Mouse (Mus musculus) heart, adult 2 months (tissue): ENCODE measurements around the gene Snrnp48. TPM values are rescaled to one million over a fixed set of nuclear protein-coding genes. Genes with fewer than 3 reads are reported as not detected.

Source experiments
- DNase-seq, 2 experiments: peaks; one replicate each; pipeline ENCODE4 v3.0.0; 2021
- H3K27ac ChIP-seq: fragments of 200-600 bp; 2 replicates; pipeline ENCODE4 v1.8.1; 2022
- H3K27me3 ChIP-seq: fragments of 200-500 bp; 2 replicates; pipeline ENCODE4 v1.6.1; 2012; ENCODE audit warnings: mild to moderate bottlenecking, low read length, inconsistent platforms, mixed read lengths; ENCODE audit not compliant: control insufficient read depth, insufficient read depth
- H3K36me3 ChIP-seq: fragments of 200-500 bp; 2 replicates; pipeline ENCODE4 v1.6.1; 2012; ENCODE audit warnings: low read length, inconsistent platforms; ENCODE audit not compliant: control insufficient read depth, insufficient read depth
- H3K4me1 ChIP-seq: fragments of 200-500 bp; 2 replicates; pipeline ENCODE4 v1.6.1; 2011; ENCODE audit warnings: low read length; ENCODE audit not compliant: control insufficient read depth, insufficient read depth
- H3K4me3 ChIP-seq: fragments of 200-600 bp; 2 replicates; pipeline ENCODE4 v1.8.1; 2022
- H3K79me2 ChIP-seq: fragments of 200-500 bp; replicated peaks from 2 replicates; pipeline ENCODE4 v1.6.1; 2012; ENCODE audit warnings: mild to moderate bottlenecking, inconsistent platforms, low read length, moderate library complexity, mixed read lengths; ENCODE audit not compliant: control insufficient read depth, insufficient read depth
- H3K9ac ChIP-seq: fragments of 200-500 bp; 2 replicates; pipeline ENCODE4 v1.6.1; 2012; ENCODE audit warnings: low read depth, mild to moderate bottlenecking, control low read depth, inconsistent platforms, low read length, mixed read lengths
- CTCF ChIP-seq: fragments of 200-600 bp; IDR thresholded peaks from 2 replicates; pipeline ENCODE4 v1.8.1; 2022; ENCODE audit warnings: antibody characterized with exemption, mild to moderate bottlenecking, moderate library complexity
- EP300 ChIP-seq: fragments of 200-500 bp; IDR thresholded peaks from 2 replicates; pipeline ENCODE4 v1.6.1; 2011; ENCODE audit warnings: low read depth, low read length, control low read depth; ENCODE audit not compliant: insufficient read depth
- POLR2A ChIP-seq: fragments of 200-500 bp; IDR thresholded peaks from 2 replicates; pipeline ENCODE4 v1.6.1; 2011; ENCODE audit warnings: mild to moderate bottlenecking, low read depth, low read length, control low read depth; ENCODE audit not compliant: insufficient read depth
- WGBS: fragments of 180-500 bp; shearing (Covaris S2); methylation state at CpG from one replicate; pipeline ENCODE4 v1.1.7; 2018; 5-methylcytosine and 5-hydroxymethylcytosine counted together
- intact Hi-C: fragments of 180-260 bp; cut with DNase I; formaldehyde crosslinking; loops from one replicate; pipeline ENCODE4 v1.15.1; 2025
- polyA plus RNA-seq: library from polyadenylated mRNA; depleted of rRNA; stranded (reverse); fragments of >200 nt; gene quantifications from 2 replicates; pipeline ENCODE4 v1.2.3, GENCODE M21; 2012; rRNA removed
- total RNA-seq, 2 experiments: library from RNA; stranded (reverse); gene quantifications; 2 replicates each; pipeline ENCODE4 v1.2.3; 2021

Gene Snrnp48
- total and polyA plus RNA-seq, 3 experiments = 9.6 to 11.9 (median 9.7) TPM

DNA sequence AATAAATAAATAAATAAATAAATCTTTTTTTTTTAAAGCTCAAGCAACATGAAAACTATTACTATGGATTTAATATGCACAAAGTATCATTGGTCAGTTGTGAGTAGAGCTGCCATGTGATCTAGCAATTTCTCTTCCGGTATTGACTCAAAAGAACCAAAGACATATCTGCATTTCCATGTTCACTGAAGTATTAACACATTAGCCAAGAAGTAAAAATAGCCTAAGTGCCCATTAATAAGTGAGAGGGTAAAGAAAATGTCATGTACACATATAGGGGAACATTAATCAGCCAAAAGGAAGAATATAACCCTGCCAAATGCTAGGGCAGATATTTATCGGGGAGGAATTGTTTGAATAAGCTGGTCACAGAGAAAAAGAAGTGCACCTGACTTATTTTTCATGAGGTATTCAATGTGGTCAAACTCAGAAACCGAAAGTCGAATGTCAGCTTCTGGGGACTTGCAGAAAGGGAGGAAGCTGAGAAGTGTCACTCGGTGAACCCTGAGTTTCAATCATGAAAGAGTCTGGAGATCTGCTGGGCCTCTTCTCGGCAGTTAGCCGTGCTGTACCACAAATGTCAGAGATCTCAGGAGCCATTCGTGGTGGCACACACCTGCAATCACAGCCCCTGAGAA is 64.4 kb downstream of the Snrnp48 start:
- H3K9ac ChIP-seq = no peak overlapping the region
- no peaks in the 10 kb centered on the region for H3K79me2 ChIP-seq
- no peaks in the 10 kb centered on the region for H3K27me3 ChIP-seq
- H3K36me3 ChIP-seq = no peaks in the 10 kb centered on the region
- H3K4me3 ChIP-seq = no peak overlapping the region
- H3K4me1 ChIP-seq = no peaks in the 10 kb centered on the region
- H3K27ac ChIP-seq = no peak overlapping the region
- no peak for TF ChIP-seq POLR2A
- WGBS = 81% methylated on average over 8 of the region's 8 CpGs
- DNase-seq = no peak
- intact Hi-C loops = no loop called here

DNA sequence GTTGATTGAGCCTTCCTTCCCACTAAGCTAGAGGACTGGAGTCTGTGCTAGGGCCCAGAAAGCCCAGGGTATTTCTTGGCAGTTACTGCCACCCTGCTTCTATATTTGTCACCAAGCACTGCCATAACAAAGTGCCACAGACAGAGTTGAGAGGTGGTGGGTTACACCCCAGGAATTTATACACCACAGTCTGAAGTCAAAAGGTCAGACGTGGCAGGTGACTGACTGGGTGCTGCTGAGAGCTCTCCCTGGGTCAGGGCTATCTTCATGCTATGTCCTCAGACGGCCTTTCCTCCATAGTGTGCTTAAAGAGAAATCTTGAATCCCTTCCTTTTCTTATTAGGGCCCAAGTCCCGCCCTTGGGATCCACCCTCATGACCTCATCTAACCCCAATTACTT is 67.9 kb downstream of the Snrnp48 start:
- WGBS = 49% methylated on average over 3 of the region's 3 CpGs
- Histone ChIP-seq H3K79me2 (no peaks in the 10 kb centered on the region), H3K9ac (no peak overlapping the region), H3K27ac (no peak overlapping the region), H3K4me3 (no peak overlapping the region), H3K4me1 (no peaks in the 10 kb centered on the region), H3K27me3 (no peaks in the 10 kb centered on the region), H3K36me3 (no peaks in the 10 kb centered on the region)
- TF ChIP-seq POLR2A (no peak), EP300 (no peak), CTCF (no peak)
- intact Hi-C loops = no loop called here
- no peak for DNase-seq

Other genes starting within 250 kb of the Snrnp48 start
- gene Ssr1, start 210.7 kb upstream of the Snrnp48 start, total RNA-seq = 10 to 100 TPM; 41.7 to 44.9 TPM
- 10.0 and 17.2 TPM in 2 replicates for gene Ssr1, start 210.7 kb upstream of the Snrnp48 start, polyA plus RNA-seq
- 1 to 10 TPM; 8.4 to 9.0 TPM for gene Riok1, start 167.9 kb upstream of the Snrnp48 start, total RNA-seq
- gene Riok1, start 167.9 kb upstream of the Snrnp48 start, polyA plus RNA-seq = 8.3 and 11.5 TPM in 2 replicates
- gene Cage1, start 167.9 kb upstream of the Snrnp48 start, total RNA-seq = 1 to 10 TPM; 1.6 to 2.3 TPM
- 0.12 and 0.41 TPM in 2 replicates for gene Cage1, start 167.9 kb upstream of the Snrnp48 start, polyA plus RNA-seq
- gene Dsp, start 53.6 kb upstream of the Snrnp48 start, total RNA-seq = 100 to 1,000 TPM; 449 to 577 TPM
- gene Dsp, start 53.6 kb upstream of the Snrnp48 start, polyA plus RNA-seq = 84.4 and 141 TPM in 2 replicates
- gene Bmp6, start 140.2 kb downstream of the Snrnp48 start, total RNA-seq = 10 to 100 TPM; 23.0 to 28.8 TPM
- 19.3 and 30.3 TPM in 2 replicates for gene Bmp6, start 140.2 kb downstream of the Snrnp48 start, polyA plus RNA-seq